18 mouse cellular contexts compared by ENCODE assay signal in genomic region chr13:56746739-56747532, GRCm38 (mm10). TPM values are rescaled to one million over a fixed set of nuclear protein-coding genes. Genes with fewer than 3 reads are reported as not detected.
DNase-seq lines count a peak whose midpoint lies in the region; ATAC-seq and TF ChIP-seq lines count a peak whose summit lies in the region.
"Had no signal": no experiment of that assay in that cellular context is flagged by ENCODE, and none has a peak within 500 bp of the region (broad histone marks: within the 10 kb centered on the region; RNA-seq: fewer than 3 reads in every experiment).

No protein-coding gene starts in this region.

- peaks cover 31% of the 10 kb centered on the region for H3K4me1 ChIP-seq in lung, embryonic 16.5 days (replicated peaks; ENCODE audit: control insufficient read depth, insufficient read depth, low read length)
- no peaks in the 10 kb centered on the region for H3K4me1 ChIP-seq in intestine, embryonic 16.5 days (ENCODE audit: control insufficient read depth, insufficient read depth, low read length)
- H3K4me1 ChIP-seq in stomach, postnatal 0 days (replicated peaks; ENCODE audit: control insufficient read depth, insufficient read depth) = no peaks in the 10 kb centered on the region
- H3K4me1 ChIP-seq in midbrain, embryonic 16.5 days (ENCODE audit: control insufficient read depth, insufficient read depth, low read length) = peaks cover under 1% of the 10 kb centered on the region

- no peaks in the 10 kb centered on the region for H3K9me3 ChIP-seq in lung, embryonic 16.5 days (ENCODE audit: control insufficient read depth, low read length)
- no peaks in the 10 kb centered on the region for H3K9me3 ChIP-seq in intestine, embryonic 16.5 days (ENCODE audit: control insufficient read depth, low read length)
- no peaks in the 10 kb centered on the region for H3K9me3 ChIP-seq in stomach, postnatal 0 days (ENCODE audit: control insufficient read depth, low read length)
- H3K9me3 ChIP-seq in midbrain, embryonic 16.5 days (replicated peaks; ENCODE audit: control insufficient read depth, low read length, poor library complexity, severe bottlenecking) = no peaks in the 10 kb centered on the region

- TF ChIP-seq CTCF in stomach, postnatal 0 days (IDR thresholded peaks at IDR 0.05; ENCODE audit: low read depth) = no peak

- no peak for TF ChIP-seq EP300 in stomach, postnatal 0 days (optimal IDR thresholded peaks at IDR 0.05)

- WGBS in lung, embryonic 16.5 days = 40% methylated on average over 10 of the region's 10 CpGs
- WGBS in intestine, embryonic 16.5 days = 54% methylated on average over 10 of the region's 10 CpGs
- 45% methylated on average over 10 of the region's 10 CpGs for WGBS in stomach, postnatal 0 days
- 82% methylated on average over 10 of the region's 10 CpGs for WGBS in midbrain, embryonic 16.5 days

- H3K27ac ChIP-seq in lung, embryonic 16.5 days (ENCODE audit: low read length) = peak overlapping the region; percentile 91
- H3K27ac ChIP-seq in intestine, embryonic 16.5 days (ENCODE audit: low read length) = no peak overlapping the region
- H3K27ac ChIP-seq in stomach, postnatal 0 days (replicated peaks) = peak overlapping the region; percentile 37; the same call in 1 of the 2 replicates
- no peak overlapping the region for H3K27ac ChIP-seq in midbrain, embryonic 16.5 days (ENCODE audit: low read length)

- no peak overlapping the region for H3K4me3 ChIP-seq in lung, embryonic 16.5 days (ENCODE audit: low read length)
- no peak overlapping the region for H3K4me3 ChIP-seq in intestine, embryonic 16.5 days (ENCODE audit: low read length)
- no peak overlapping the region for H3K4me3 ChIP-seq in stomach, postnatal 0 days (ENCODE audit: low read depth, low read length)
- H3K4me3 ChIP-seq in midbrain, embryonic 16.5 days (ENCODE audit: low read depth, low read length) = no peak overlapping the region

- H3K9ac ChIP-seq in lung, embryonic 16.5 days (ENCODE audit: low read length) = no peak overlapping the region
- H3K9ac ChIP-seq in intestine, embryonic 16.5 days (ENCODE audit: low read depth, low read length) = no peak overlapping the region
- no peak overlapping the region for H3K9ac ChIP-seq in stomach, postnatal 0 days (ENCODE audit: low read length)
- no peak overlapping the region for H3K9ac ChIP-seq in midbrain, embryonic 16.5 days (ENCODE audit: low read depth, low read length)

- no peaks in the 10 kb centered on the region for H3K36me3 ChIP-seq in lung, embryonic 16.5 days (ENCODE audit: control insufficient read depth, insufficient read depth, low read length)
- no peaks in the 10 kb centered on the region for H3K36me3 ChIP-seq in intestine, embryonic 16.5 days (ENCODE audit: control insufficient read depth, insufficient read depth, low read length)
- H3K36me3 ChIP-seq in stomach, postnatal 0 days (ENCODE audit: control insufficient read depth, insufficient read depth, low read length) = no peaks in the 10 kb centered on the region
- H3K36me3 ChIP-seq in midbrain, embryonic 16.5 days (ENCODE audit: control insufficient read depth, insufficient read depth, low read length) = no peaks in the 10 kb centered on the region

- H3K4me2 ChIP-seq in lung, embryonic 16.5 days (ENCODE audit: low read depth, low read length) = peak overlapping the region; percentile 49
- H3K4me2 ChIP-seq in intestine, embryonic 16.5 days (ENCODE audit: low read depth, low read length) = 0 out of 2 replicates have a peak overlapping the region, but pooled peaks have one; percentile 1
- peak overlapping the region; percentile 24; the same call in 1 of the 2 replicates for H3K4me2 ChIP-seq in stomach, postnatal 0 days (replicated peaks; ENCODE audit: low read depth)
- H3K4me2 ChIP-seq in midbrain, embryonic 16.5 days (ENCODE audit: low read length) = no peak overlapping the region

- peak; percentile 39 for DNase-seq in kidney, adult 9 months
- DNase-seq in kidney, postnatal 4 days = no peak
- no peak for DNase-seq in lung, postnatal 4 days
- peak; percentile 24 for DNase-seq in stomach, postnatal 0 days (ENCODE audit: low spot score)
- DNase-seq in yolk sac, embryonic 10.5 days (ENCODE audit: low spot score) = no peak
- DNase-seq: adrenal gland, postnatal 36 days; cerebellum, adult 2 months; heart, adult 18-20 months; layer of hippocampus, postnatal 36 days had no signal

- peak; percentile 17; the same call in 1 of the 2 replicates for ATAC-seq in lung, embryonic 16.5 days (ENCODE audit: low read depth)
- peak; percentile 39 for ATAC-seq in intestine, embryonic 16.5 days
- peak; percentile 36; the same call in 1 of the 2 replicates for ATAC-seq in stomach, postnatal 0 days (ENCODE audit: low FRiP score, low TSS enrichment)
- no peak for ATAC-seq in midbrain, embryonic 16.5 days
- ATAC-seq: inflammation-experienced regulatory T-cells, adult 6 months had no signal

- H3K27me3 ChIP-seq in lung, embryonic 16.5 days (ENCODE audit: control insufficient read depth, insufficient read depth, low read depth, low read length) = no peaks in the 10 kb centered on the region; the same call in 1 of the 2 replicates
- H3K27me3 ChIP-seq in intestine, embryonic 16.5 days (replicated peaks; ENCODE audit: control insufficient read depth, insufficient read depth, low read length) = peaks cover 10% of the 10 kb centered on the region
- no peaks in the 10 kb centered on the region for H3K27me3 ChIP-seq in stomach, postnatal 0 days (ENCODE audit: control insufficient read depth, insufficient read depth, low read length)
- peaks cover 7% of the 10 kb centered on the region for H3K27me3 ChIP-seq in midbrain, embryonic 16.5 days (ENCODE audit: control insufficient read depth, insufficient read depth, low read depth, low read length)

RNA-seq across cellular contexts. Expression of gene Gm45623, which starts 6.7 kb away (rescaled TPM):
- 2.2 and 2.4 TPM in 2 replicates for polyA plus RNA-seq in lung, embryonic 16.5 days (2015; fragmentation: Nextera tagmentation; extraction: Ambion mirVana)
- polyA plus RNA-seq in intestine, embryonic 16.5 days (2015; fragmentation: Nextera tagmentation; extraction: Ambion mirVana) = 0.27 and 0.43 TPM in 2 replicates
- 0.97 and 1.5 TPM in 2 replicates for polyA plus RNA-seq in stomach, postnatal 0 days (2015; fragmentation: Nextera tagmentation; extraction: Ambion mirVana)
- polyA plus RNA-seq in midbrain, embryonic 16.5 days (2015; fragmentation: Nextera tagmentation; extraction: Ambion mirVana) = 3.0 and 4.5 TPM in 2 replicates
- polyA plus RNA-seq: G1E; heart, postnatal 0 days; hindbrain, embryonic 11.5 days; inflammation-experienced regulatory T-cells, adult 6 months; liver, embryonic 16.5 days; neural tube, embryonic 11.5 days had no signal

RNA-seq across cellular contexts. Expression of gene Smad5, which starts 44.1 kb away (rescaled TPM):
- 33.5 and 34.8 TPM in 2 replicates for polyA plus RNA-seq in lung, embryonic 16.5 days (2015; fragmentation: Nextera tagmentation; extraction: Ambion mirVana)
- 14.5 and 15.3 TPM in 2 replicates for polyA plus RNA-seq in intestine, embryonic 16.5 days (2015; fragmentation: Nextera tagmentation; extraction: Ambion mirVana)
- polyA plus RNA-seq in stomach, postnatal 0 days (2015; fragmentation: Nextera tagmentation; extraction: Ambion mirVana) = 9.4 and 10.3 TPM in 2 replicates
- polyA plus RNA-seq in midbrain, embryonic 16.5 days (2015; fragmentation: Nextera tagmentation; extraction: Ambion mirVana) = 17.1 and 18.7 TPM in 2 replicates

Comparison
In these comparisons a context has a peak if more than half of its experiments do, and no peak if none do; other contexts are left out.
1. DNase-seq: peak in kidney, adult 9 months (single experiment) and stomach, postnatal 0 days (single experiment); none in kidney, postnatal 4 days (0 of 2), lung, postnatal 4 days (0 of 2) and yolk sac, embryonic 10.5 days (single experiment).
2. H3K27ac ChIP-seq: peak in lung, embryonic 16.5 days (single experiment) and stomach, postnatal 0 days (single experiment); none in intestine, embryonic 16.5 days (single experiment) and midbrain, embryonic 16.5 days (single experiment).